Mouse (Mus musculus) cerebral cortex, adult 2 months (tissue): Measurements from ENCODE around the gene Zfp217.

Experiments used
- WGBS: fragments of 180-500 bp; shearing (Covaris S2); methylation state at CpG from one replicate; pipeline ENCODE4 v1.1.7; 2018; 5-methylcytosine and 5-hydroxymethylcytosine counted together

Zfp217 gene

DNA sequence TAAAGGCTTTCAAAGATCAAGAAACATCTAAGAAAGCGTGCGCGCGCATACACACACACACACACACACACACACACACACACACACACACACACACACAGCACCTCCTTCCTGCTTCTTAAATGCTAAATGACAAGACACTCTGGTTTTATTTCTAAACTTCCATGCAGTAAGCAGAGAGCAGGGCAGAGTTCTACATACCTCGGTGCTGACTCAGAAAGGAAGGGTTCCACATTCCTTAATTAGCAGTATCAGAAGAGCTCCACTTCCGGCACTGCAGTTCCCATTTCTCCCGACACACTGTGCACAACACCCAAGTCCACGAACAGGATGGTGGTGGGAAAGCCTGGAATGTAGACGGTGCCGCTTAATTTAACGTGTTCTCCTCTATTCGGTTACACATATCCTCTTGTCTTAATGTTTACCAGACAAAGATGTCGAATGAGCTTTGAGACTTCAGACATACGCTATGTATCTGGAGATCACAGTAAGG is at the start of gene Zfp217:
TSS of gene Zfp217 (minus strand) at position 443 of the 493 bp plus-strand sequence.
- 67% methylated on average over 14 of the region's 14 CpGs for WGBS

DNA sequence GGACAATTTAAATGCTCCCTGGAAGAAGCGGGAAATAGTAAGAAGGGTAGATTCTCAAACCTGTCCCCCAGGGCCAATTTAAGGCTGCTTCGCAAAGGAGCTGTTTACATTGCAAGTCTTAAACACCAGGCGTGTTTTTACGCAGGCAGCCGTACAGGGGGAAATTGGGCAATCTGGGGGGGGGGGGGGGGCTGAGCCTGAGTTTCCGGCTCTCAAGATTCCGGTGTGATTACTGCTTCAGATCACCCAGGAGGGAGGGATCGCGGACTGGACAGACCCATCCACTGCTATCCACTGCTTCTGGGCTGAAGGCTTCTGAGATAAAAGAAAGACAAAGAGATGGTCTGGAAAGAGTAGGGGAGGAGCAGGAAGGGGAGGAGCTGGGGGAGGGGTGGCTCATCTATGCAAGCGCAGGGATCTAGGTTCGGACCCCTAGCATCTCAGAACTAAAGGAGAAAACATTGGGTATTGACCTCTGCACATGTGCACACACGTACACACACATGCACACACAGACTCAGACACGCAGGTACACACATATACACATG is 47.7 kb upstream of the Zfp217 start:
- WGBS, result 88% methylated on average over 13 of the region's 13 CpGs

DNA sequence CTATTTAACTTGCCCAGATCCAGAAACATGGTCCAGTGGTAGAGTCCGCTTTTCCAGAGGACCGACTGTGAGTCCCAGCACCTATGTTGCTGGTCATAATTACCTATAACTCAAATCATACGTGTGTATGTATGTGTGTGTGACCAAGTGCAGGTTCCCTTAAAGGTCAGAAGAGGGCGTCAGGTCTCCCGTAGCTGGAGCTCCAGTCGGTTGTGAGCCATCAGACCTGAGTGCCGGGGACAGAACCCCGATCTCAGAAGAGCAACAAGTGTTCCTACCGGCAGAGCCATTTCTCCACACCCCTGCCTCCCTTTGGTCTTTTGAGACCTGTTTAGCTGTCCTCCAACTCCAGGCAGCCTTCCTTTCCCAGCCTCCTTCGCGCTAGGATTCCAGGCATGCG is 46.9 kb upstream of the Zfp217 start:
- 97% methylated on average over 12 of the region's 12 CpGs for WGBS

DNA sequence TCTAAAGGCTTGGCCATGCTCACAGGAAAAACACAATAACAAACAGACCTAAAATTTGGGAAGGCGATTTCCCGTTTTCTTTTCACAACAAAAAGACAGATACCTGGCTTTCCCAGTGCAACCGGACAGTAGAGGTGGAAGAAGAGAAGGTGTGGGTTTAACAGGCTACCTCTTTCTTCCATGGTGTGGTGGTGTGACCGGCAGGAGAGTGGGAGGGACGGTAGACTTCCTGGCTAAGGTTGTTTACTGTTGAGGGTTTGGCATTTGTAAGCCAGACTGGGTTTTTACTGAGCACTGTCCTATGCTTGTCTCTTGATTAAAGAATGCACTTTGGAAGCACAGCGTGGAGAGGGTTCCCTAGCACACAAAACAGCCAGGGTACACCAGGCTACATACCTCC is 45.9 kb upstream of the Zfp217 start:
- 64% methylated on average over 6 of the region's 6 CpGs for WGBS

DNA sequence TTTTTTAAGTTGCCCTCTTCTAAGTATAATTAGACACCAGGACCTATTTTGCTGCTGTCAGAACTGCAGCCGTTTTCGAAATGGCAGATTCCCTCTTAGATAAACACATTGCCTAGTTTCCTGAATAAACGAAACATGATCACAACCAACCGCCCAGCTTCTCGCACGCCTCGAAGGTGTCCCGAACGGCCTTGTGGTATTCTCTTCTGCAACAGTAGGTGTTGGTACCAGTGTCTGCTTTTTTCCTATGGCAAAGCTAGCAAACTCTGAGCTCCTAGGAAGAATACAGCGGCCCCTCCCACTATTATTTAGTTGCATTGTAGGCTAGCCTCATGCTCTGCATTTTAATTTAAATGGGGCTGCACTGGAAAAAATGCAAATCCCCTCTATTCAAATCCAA is 45.3 kb upstream of the Zfp217 start:
- 49% methylated on average over 10 of the region's 10 CpGs for WGBS

DNA sequence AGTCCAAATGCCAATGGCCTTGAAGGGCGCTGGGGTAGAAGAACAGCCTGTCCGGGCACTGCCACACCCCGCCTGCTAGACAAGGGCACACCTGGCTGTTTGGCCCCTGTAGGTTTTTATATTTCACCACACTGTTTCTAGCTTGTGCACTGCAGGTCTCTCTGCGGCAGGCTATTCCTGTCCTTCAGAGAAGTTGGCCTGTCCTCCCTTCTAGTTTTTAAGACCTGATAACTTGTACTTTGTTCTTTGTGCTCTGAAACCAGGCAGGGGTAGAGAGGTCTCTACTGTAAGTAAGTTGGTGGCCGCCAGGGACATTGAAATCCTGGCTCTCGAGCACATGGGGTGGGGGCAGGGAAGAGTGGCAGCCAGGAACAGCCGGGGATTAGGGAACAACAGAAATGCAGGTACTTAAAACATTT is 44.8 kb upstream of the Zfp217 start:
- 69% methylated on average over 7 of the region's 7 CpGs for WGBS

DNA sequence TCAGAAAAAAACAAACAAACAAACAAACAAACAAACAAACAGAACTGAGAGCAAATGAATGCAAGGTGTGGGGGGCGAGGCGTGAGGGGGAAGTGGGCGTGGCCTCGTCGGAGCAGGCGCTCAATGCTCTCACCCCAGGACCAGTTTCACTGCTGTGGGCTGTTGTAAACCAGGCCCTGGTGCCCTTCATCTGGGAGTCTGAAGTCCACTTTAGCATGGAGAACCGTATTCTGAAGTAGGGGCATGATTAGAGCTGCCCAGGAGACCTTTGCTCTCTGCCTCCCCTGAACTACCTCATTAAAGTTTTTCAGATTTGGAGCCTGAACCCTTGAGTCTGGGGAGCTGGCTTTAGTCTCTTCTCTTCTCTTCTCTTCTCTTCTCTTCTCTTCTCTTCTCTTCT is 40.8 kb upstream of the Zfp217 start:
- 91% methylated on average over 7 of the region's 7 CpGs for WGBS

DNA sequence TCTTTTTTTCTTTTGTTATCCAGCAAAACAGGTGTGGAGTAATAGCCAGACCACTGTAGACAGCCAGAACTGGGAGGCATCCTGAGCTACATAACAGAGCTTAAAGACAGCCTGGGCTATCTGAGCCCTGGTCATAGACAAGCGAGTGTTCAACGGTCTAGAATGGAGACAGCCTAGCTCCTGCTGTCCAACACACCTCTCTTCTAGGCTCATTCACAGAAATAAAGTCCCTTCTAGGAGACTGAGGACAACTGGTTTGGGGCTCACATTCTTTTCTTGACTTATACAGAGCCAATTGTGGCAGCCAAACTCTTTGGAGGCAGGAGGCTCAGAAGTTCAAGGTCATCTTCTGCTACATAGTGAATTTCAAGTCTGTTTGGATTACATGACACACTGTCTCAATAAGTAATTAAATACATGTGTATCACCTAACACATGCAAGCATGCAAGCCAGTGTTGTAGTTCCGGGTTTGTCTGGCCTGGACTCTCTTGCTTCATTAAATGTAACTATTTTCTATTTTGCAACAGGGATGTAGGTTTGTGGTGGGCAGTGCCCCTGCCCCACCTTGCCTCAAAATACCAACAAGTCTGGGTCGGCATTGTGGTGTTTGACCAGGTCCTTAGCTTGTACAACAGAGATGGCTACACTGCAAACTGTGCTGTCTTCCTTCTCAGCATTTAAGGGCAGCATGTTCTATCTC is 37.4 kb upstream of the Zfp217 start:
- WGBS, result 83% methylated on average over 4 of the region's 4 CpGs

DNA sequence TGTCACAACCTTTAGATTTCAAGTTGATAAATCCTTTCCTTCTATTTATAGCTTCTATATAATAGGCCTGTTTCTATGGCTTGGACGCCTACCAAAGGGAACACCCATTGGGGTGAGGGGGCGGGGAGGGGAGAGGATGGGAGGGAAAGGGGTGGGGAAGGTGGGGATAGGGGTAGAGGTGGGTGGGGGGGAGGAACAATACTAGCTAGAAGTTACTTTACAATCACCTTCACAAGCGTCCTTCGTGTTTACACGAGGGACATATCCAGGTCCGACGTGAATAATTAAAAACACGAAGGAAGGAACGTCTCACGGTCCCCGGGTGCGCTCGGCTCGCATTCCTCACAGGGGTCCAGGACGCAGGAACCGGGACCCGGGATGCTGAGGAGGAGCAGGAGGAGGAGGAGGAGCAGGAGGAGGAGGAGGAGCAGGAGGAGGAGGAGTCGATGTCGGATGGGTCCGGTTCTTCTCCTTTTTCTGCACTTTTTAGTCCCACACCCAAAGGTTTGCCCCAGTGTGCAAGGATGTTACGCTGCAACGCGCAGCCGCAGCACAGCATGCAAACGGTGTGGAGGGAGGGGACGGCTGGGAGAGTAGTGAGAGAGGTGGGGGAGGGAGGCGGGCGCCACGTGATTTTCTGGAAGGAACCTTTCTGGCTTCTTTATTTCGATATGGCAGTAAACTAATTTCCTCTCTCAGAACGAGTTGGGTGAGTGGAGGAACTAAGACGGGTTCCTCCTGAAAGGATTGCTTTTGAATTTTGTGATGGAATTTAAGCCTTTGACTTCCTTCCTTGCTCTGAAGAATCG is 36.5 kb upstream of the Zfp217 start:
- WGBS, result 1% methylated on average over 33 of the region's 33 CpGs

DNA sequence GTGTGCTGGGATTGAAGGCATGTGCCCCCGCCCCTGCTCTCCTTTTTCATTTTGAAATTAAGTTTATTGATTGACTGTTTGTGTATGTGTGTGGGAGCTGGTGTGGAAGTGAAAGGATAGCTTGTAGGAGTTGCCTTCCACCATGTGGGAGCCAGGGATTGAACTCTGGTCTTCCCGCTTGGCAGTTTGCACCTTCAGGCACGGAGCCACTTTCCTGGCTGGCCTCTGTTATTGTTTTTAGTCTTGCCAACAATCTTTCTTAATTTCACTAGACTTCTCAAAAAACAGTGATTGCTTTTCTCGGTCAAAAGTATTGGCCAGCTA is 35.9 kb upstream of the Zfp217 start:
- 70% methylated on average over 4 of the region's 4 CpGs for WGBS

DNA sequence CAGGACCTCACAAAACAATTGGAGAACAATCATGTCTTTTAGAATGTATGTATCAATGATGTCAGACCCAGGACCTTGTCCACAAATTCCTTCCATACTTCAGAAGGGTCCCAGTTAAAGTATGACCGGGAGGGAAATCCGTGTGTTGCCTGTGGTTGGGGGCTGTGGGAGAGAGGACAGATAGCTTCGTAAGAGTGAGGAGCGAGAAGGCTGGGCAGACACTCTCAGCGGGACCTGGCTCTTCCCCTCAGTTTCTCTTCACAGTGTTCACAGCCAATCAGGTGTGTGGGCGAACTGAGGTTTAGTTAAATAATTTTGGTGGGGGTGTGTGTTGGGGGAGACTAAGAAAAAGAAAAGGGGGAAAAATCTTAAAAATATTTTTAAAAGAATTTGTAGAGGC is 34.0 kb upstream of the Zfp217 start:
- WGBS, result 88% methylated on average over 6 of the region's 6 CpGs

DNA sequence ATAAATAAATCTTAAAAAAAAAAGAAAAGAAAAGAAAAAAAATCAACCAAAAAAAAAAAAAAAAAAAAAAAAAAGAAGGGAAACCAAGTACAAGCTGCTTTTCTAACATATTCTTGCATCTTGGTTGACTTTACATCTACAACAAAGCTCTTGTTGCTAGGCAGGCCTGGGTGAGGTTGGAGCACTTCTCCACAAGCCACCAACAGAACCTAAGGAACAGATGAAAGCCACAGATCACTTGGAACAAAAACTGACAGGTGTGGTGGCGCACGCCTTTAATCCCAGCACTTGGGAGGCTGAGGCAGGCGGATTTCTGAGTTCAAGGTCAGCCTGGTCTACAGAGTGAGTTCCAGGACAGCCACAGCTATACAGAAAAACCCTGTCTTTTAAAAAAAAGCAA is 32.9 kb upstream of the Zfp217 start:
- 95% methylated on average over 3 of the region's 3 CpGs for WGBS

DNA sequence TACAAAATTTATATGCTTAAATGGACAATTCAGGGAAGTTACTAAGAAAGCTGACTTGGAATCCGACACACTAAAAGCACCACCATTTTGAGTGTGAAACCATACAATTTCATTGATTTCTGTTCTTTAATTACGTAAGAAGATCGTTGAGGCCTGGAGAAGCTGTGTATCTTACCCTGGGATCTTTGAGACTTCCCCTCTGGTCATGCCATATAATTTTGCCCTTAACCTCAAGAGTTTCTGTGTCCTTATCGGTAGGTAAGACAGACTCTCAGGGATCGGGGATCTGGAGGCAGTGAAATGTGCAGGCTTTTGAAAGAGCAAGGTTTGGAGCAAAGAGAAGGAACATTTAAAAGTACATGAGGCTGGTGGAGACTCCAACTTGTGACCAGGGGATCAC is 31.4 kb upstream of the Zfp217 start:
- WGBS, result 96% methylated on average over 5 of the region's 5 CpGs

DNA sequence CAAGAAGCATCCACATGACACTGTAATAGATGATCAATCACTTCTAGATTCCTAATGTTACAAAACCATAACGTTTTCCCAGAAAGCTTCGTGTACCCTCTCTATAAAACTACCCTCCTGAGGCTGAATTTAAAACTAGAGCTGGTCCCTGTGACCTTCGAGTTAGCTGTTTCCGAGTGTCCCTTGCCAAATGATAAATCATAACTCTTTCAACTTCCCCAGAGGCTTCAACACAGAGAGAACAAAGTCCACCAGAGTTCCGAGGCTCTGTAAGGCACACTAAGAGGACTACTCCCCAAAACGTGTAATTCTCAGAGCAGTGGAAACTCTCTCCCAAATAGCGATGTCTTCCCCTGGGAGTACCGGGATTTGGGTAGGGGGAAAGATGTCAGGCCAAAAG is 29.4 kb upstream of the Zfp217 start:
- 60% methylated on average over 8 of the region's 8 CpGs for WGBS

DNA sequence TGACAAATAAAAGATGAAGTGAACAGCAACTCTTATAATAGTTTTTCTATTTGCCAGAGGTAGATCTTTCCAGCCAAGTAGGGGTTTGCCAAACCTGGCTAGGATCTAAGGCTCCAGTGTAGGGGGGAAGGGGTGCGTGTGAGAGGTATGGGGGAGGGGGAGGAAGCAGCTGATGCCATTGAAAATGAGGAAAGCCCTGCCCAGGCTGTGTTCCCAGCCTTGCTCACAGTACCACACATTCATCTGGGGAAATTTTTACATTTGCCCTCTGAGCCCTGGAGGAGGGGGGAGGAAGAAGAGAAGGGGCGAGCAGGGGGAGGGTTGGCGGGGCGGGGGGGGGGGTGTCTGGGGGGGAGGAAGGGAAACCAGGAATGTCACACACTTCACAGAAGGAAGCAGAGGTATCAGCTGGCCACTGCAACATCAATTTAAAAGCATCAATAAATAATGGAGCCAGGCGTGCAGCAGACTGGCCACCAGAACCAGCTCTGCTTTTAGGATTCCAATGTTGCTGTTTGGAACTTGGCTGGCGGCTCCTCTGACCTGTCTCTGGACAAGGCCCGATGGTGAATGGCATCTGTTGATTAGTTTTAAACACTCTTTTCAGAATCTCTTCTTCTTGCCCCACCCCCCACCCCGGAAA is 28.5 kb upstream of the Zfp217 start:
- WGBS, result 31% methylated on average over 7 of the region's 8 CpGs

DNA sequence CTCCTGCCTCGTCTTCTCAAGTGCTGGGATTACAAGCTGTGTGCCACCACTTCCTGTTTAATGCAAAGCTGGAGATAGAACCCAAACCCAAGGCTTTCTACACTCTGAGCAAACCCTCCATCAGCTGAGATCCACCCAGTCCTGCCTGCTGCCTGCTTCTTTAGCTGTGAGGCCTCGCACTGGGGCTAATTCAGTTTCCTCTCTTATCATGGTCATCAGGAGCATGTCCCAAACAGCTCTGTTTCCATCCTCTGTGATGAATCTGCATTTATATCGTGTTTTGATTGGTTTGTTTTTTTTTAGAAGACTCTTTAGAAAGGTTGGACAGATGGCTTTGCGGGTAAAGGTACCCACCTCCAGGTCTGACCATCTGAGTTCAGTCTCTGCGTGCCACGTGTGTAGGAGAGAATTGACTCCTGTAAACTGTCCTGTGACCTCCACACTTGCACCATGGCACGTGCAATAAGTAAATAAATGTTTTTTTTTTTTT is 27.8 kb upstream of the Zfp217 start:
- WGBS, result 85% methylated on average over 7 of the region's 7 CpGs

DNA sequence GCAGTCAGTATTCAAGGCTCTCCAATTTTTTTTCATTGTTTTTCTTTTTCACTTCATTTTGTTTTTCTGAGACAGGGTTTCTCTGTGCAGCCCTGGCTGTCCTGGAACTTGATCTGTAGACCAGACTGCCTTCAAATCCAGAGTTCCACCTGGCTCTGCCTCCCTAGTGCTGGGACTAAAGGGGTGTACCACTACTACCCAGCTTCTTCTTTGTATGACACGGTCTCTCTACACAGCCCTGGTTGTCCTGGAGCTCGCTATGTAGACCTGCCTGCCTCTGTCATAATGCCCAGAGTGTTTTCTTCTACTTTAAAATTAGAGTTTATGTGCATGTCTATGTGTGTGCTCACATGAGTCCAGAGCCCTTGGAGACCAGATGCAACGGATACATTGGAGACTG is 27.3 kb upstream of the Zfp217 start:
- WGBS, result 89% methylated on average over 3 of the region's 3 CpGs

DNA sequence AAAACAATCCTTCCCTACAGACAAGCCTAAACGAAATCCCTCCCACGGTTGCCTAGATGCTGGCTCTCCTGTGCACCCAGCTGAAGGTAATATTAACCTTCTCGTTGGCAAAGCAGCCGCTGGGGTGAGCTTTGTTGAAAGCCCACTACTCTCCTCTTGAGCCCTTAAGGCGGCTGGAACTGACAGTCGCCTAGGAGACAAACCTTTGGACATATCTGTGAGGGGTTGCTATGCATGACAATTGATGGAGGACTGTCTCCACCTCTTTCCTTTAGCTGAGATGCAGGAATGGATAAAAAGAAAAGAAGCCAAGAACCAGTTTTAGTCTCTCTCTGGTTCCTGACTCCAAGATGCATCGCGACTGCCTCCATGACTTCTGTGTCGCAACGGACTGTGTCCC is 17.7 kb upstream of the Zfp217 start:
- 82% methylated on average over 10 of the region's 10 CpGs for WGBS

DNA sequence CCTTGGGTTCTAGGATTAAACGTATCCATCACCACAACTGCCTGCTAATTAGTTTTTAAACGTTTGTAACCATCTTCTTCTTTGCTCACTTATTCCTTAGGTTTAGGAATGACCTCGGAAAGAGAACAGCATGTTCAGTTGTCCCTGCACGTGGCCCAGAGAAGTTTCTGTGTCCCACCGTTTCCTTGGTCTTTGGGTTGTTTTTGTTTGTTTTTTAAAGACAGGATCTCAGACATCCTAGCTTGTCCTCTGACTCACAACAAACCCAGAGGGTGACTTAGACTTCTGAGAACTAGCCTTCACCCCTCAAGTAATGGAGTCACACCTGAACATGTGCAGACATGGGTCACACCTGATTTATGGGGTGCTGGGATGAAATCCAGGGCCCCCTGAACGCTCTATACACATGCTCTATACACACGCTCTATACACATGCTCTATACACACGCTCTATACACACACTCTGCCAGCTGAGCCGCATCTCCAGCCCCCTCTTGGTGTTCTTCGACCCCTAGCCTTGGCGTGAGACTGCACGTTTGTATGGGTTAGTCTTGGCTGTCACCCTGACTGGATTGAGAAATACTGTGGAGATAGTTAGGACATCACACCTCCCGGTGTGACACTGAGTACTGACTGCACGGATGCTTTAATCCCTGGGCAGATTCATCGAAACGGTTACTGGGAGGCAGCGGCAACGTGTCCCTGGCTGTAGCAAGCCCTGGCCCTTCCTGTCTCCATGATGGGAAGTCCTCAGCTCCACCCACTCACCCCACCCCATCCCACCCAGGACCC is 16.0 kb upstream of the Zfp217 start:
- WGBS, result 86% methylated on average over 18 of the region's 18 CpGs

DNA sequence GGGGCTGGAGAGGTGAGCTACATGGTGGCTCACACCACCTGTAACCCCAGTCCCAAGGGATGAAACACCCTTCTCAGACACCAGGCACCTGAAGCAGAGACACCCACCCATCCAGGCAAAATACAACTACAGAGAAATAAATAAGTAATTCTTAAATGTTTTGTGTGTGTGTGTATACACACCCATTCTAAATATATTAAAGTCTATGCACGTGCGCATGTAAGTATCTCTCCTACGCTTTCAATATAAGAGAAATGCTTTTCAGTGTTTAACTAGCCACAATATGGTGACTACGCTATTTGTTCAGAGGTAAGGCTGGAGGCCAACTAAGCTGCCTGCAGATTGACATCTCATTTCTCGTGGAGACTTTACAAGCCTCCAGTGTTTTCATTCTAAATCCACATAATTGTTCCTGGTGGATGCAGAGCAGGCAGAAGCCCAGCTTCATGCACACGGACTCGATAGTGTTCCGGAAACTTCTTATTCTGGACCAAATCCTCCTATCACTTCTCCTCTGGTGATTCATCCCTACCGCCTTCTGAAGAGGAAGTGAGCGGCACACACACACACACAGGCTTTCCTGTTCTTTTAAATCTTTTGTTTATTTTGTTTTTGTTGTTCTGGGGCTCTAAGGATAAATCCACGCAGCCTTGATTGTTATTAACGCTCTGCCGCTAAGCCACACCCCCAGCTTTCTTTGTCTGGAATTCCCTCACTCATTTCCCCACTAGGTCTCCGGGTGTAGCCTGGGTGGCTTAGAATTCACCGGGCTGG is 12.1 kb upstream of the Zfp217 start:
- WGBS, result 18% methylated on average over 15 of the region's 15 CpGs

DNA sequence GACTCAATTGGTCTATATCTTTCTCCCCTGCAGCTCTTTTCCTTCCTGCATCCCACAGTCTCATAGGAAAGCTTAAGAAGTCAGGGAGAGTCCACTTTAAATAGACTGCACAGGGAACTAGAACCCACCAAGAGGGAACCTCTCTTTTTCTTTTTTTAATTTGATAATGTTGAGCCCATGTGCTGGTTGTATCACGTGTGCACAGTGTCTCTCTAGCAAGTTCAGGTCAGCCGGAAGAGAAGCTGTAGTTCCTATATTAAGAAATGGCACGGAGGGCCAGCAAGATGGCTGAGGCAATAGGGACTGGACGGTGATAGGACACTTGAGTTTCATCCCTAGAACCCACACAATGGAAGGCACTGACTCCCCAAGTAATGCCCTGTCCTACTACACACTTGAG is 11.1 kb upstream of the Zfp217 start:
- WGBS, result 88% methylated on average over 4 of the region's 4 CpGs
